Mouse (Mus musculus) heart, adult 11 months (tissue): Measurements from ENCODE around the gene Zbtb8b.
"Not testable (repeated sequence)": the region's sequence is repeated elsewhere in the genome, so short reads cannot be mapped to it uniquely, and the experiment has no call there.

Experiments used
- DNase-seq: peaks from one replicate; pipeline ENCODE4 v3.0.0; 2022

The Zbtb8b gene

GRCm38 (mm10) chr4:129440340-129441063, at the start of gene Zbtb8b:
Gene Zbtb8b (minus strand): TSS chr4:129440853.
- no peak for DNase-seq

DNA sequence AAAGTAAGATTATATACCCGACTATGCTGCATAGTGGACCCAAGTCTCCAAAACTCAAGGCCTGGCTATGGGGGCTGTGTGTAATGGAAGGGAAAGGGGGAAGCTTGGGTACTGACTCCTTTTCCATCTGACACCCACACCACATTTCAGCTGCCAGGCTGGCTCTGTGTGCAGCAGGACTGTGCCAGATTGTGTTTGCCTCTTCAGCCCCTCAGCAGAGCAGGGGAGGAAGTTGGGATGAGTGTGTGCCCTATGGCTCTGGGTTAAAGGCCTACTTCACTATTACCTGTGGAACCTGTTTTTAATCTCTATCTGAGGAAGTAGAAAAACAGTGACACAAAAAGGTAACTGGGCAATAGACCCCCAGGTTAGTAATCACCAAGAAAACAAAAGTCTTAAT, 40.4 kb upstream of the Zbtb8b start:
- DNase-seq: no peak

- no peak for DNase-seq
Observed at GRCm38 (mm10) chr4:129479863-129480262, 39.2 kb upstream of the Zbtb8b start.

GRCm38 (mm10) chr4:129476047-129476446, 35.4 kb upstream of the Zbtb8b start:
- no peak for DNase-seq

DNA sequence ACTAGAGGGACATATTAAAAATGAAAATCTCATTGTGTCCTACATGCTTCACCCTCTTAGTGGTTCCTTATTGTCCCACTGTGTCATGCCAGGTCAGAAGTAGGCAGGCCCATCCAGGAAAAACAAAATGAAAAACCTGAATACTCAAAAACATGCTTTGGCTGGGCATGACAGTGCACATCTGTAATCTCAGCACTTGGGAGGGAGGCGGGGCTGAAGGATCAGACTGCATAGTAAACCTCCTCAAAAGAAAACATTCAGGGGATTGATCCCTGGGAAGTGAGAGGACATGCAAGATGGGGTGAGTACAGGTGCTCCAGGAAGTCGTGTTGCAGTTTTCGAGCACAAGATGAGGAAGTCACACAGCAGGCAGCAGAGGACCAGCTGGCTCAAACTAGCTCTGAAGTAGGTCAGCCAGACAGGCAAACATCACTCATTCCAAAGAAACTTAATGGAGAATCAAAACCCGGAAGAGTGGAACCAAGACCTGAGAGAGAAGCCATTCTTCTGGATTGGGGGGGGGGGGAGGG, 23.7 kb upstream of the Zbtb8b start:
- DNase-seq: no peak

- no peak for DNase-seq
Observed at GRCm38 (mm10) chr4:129463097-129464059, 22.7 kb upstream of the Zbtb8b start.

DNA sequence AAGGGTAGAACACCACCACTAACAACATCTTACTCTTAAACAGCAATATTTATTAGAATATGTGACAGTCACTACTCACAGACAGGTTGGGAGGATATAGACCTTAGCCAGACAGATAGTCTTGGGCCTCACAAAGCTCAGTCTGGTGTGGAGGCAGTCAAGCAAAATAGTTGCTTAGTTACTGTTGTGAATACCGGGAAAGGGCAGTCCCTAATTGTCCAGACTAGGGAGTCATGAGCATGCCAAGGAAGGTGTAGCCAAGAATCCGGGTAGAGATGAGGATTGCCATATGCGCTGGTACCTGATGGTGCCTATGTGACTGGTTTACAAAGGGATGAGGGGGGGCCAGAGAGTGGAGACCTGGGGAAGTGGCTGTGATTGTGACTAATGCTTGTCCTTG, 21.5 kb upstream of the Zbtb8b start:
- peak; percentile 93 for DNase-seq

DNA sequence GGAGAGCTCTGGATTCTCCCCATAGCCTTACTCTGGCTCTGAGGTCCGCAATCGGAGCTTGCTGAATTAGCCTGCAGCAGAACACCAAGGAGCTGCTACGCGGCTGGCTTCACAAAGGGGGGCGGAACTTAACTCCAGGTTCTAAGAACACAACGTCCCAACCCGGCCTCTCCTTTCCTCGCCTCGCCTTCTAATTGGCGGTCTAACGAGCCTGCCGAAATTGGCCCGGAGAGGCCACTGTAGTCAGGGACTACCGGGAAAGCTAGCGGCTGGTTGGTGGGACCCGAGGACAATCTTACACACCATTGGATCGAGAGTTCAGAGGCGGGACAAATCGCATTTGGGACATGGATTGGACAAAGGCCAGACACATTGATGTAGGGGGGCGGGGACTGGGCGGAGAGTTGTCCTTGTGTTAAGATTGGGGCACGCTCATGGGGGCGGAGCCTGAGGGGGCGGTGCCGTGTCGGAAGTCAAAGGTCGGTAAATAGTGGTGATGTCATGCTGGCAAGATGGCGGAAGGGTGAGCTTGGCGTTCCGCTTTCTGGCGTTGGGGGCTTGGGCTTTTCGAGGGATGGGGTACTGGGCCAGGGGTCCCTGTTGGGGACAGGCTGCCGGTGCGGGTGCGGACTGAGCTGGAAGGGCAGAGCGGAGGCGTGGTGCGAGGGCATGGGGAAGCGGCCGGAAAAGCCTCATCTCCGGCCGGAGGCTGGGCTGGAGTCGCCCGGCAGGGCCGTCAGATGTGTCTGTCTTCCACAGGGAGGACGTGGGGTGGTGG, 20.7 kb upstream of the Zbtb8b start, which contains the start of gene Bsdc1:
Bsdc1 (plus strand) TSS at position 399 of the 778 bp plus-strand sequence.
- peak; percentile 100 for DNase-seq

DNA sequence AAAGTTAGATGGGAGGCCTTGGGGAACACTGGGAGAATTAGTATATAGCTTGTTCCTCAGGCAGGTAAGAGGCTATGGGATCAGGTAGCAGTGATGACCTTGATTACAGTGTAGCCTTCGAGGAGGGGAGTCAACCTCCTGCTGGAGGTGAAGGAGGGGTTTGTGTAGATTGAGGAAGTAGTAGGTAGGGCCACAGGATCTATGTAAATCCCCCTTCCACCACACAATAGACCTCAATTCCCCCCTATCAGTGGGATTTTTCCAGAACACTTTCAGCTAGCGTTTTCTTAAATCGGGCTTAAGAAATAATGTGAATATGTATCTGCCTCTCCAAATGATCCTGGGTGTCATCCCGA, 20.2 kb upstream of the Zbtb8b start:
- no peak for DNase-seq

DNA sequence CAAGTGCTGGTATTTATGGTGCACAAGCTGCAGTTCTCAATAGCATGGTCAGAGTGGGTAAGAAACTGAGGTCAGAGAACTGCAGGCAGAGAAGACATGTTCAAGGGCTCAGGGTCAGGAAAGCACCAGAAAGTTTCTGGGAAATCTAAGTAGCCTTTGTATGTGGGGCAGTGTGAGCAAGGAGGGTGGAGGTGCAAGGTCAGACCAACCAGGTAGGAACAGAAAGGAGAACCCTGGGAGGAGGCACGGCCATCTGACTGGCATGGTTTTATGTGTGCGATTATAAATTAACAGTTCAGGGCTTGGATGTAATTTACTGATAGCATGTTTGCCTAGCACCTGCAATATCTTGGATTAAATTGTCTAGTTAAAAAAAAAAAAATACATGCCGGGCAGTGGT, 19.1 kb upstream of the Zbtb8b start:
- DNase-seq: no peak

GRCm38 (mm10) chr4:129457311-129457710, 16.7 kb upstream of the Zbtb8b start:
- DNase-seq: not testable (repeated sequence)

GRCm38 (mm10) chr4:129456126-129456525, 15.5 kb upstream of the Zbtb8b start:
- no peak for DNase-seq

GRCm38 (mm10) chr4:129455265-129455664, 14.6 kb upstream of the Zbtb8b start:
- DNase-seq: peak; percentile 95

DNA sequence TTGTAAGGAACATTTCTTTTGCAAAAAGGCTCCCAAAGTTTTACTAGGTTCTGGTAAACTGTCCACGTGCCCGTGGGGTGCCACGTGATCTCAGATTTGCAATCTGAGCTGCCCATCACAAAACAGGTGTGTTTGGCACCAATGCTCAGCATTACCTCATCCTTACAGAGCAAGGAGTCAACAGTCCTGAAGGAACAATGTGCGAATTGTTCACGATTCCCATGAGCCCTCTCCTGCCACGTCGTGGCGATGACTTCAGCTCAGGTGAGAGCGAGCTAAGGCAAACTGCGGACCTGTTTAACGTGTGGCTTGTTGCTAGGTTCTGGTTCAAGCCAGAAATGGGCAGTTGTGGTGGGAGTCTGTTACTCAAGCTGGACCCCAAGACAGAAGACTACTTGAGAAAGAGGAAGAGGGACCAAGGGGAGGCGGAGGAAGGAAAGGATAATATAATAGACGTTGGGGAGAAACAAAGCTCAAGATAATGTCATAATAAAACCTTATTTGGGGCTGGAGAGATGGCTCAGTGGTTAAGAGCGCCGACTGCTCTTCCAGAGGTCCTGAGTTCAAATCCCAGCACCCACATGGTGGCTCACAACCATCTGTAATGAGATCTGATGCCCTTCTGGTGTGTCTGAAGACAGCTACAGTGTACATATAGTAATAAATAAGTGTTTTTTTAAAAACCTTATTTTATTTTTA, 11.0 kb upstream of the Zbtb8b start:
- no peak for DNase-seq

DNA sequence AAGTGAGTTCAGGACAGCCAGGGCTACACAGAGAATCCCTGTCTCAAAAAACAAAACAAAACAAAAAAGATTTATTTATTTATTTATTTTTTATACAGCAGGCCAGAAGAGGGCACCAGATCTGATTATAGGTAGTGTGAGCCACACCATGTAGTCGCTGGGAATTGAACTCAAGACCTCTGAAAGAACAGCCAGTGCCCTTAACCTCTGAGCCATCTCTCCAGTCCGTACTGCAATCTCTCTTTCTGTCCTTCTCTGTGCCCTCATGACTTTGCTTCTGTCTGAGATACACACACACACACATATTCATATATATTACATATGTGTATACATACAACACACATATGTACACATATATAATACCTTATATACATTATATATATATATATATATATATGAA, 10.2 kb upstream of the Zbtb8b start:
- no peak for DNase-seq

DNA sequence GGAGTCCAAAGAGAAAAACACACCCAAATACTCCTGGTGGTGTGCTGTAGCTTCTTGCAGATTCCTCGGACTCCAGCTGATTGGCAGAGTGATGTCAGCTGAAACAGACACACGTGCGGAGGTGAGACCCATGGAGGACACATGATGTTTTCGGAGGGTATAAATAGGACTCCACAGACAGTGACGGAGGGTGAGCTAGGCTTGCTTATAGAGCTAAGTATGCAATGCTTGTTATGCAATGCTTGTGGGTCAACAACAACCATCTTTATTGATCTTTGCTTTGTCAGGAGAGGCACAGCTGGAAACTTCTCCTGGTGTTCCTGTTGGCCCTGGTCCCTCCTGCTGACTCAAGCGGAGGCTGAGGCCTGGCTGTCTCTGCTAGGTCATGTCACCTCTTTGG, 8.1 kb upstream of the Zbtb8b start:
- DNase-seq: no peak

- no peak for DNase-seq
Observed at GRCm38 (mm10) chr4:129447778-129448563, 7.3 kb upstream of the Zbtb8b start.

GRCm38 (mm10) chr4:129447360-129447759, 6.7 kb upstream of the Zbtb8b start:
- no peak for DNase-seq

DNA sequence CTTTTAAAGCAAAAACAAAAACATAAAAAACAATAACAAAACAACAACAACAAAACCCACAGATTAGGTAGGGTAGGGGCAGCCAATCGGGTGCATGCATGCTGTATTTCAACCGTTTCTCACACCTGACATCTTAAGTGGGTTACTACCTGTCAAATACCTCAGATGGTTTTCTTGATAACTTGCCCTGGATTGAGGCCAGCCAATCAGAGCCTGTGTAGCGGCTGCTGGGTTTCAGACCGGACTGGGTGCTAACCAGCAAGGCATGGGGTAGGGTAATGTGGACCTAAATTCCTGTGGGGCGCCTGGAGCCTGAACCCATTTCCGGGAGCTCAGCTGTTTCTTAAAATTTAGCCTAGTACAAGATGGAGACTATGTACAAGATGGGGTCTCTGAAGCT, 492 bp upstream of the Zbtb8b start:
- DNase-seq: no peak

DNA sequence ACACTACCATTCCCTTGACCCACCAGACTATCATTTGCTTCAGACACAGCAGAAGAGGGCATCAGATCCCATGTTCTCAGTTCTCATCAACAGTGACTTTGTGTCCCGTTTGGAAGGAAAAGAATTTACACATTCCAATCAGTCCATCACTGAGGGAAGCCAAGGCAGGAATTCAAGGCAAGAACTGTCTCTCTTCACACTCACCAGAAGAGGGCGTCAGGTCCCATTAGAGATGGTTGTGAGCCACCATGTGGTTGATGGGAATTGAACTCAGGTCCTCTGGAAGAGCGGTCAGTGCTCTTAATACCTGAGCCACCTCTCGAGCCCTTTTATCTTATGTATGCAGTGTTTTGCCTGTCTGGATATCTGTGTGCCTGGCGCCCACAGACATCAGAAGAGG, 22.3 kb downstream of the Zbtb8b start:
- no peak for DNase-seq

DNA sequence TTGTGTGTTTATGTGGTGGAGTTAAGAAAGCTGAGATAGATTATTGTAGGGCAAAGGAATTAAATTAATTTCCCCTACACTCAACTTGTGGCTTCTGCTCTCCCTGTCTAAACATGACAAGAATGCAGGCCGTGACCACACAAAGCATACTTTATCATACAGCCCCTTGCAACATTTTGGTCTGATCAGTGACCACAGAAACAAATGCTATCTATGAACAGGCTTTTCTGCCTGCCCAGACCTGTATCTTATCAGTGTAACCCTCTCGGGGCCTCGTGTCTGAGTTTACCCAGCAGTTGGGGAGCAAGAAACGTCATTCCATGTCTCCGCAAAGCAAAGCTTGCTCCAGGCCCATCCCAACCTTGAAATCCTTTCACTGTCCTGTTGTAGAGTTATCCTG, 24.2 kb downstream of the Zbtb8b start:
- DNase-seq: no peak
